Comparison of ENCODE assay signal across 8 mouse cellular contexts in the genomic region with DNA sequence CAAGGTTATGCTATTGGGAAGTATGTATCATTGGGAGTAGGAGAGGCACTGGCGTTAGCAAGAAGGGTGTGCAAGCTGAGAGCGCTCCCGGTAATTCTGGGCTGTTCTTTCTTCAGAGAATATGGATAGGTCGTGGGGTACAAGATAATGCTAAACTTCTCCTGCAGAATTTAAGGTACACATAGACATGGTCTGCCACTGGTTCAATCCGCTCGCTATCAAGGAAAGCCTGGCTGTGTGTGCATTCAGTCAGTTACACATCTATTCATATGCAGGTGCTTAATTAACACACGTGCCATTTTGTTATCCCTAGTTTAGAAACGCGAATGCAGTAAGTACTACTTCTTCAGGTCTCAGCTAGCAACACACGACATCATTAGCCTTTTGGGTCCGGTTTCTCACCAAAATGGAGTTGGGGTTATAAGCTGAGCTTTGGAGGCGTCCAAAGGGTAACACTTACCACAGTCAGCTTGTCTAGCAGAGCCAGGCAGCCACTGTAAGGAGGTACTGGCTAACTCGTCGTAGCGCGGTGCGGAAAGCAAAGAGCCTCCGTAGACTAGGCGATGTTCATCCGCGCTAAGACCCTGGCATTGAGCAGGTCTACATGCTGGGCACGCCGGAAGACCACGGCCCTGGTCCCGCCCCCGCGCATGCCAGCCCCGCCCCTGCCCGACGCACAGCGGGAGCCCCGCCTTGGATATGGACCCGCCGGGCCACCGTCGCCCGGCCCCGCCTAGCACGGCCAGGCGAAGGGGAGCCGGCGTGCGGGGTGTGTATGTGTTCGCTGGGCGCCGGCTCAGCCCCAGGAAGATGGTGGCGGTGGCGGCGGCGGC. TPM values are rescaled to one million over a fixed set of nuclear protein-coding genes. Genes with fewer than 3 reads are reported as not detected.
A peak's percentile ranks its signal among the peaks of the same experiment; 100 is the strongest.
DNase-seq lines count a peak whose midpoint lies in the region; ATAC-seq lines count a peak whose summit lies in the region.

Gene 4930402H24Rik (minus strand): TSS at position 656 of the 833 bp plus-strand sequence.
Gene Atrn (plus strand): TSS at position 745 of the 833 bp plus-strand sequence.

- DNase-seq in Muller cell, postnatal 12 days (ENCODE audit: inconsistent ontology term) = peak; percentile 97
- DNase-seq in cerebellum, adult 9-11 months = peak; percentile 89
- peak; percentile 85 to 90 for DNase-seq in frontal cortex, postnatal 10 days (ENCODE audit: low spot score in 2 of 2)
- DNase-seq in layer of hippocampus, postnatal 14 days (ENCODE audit: low spot score in 2 of 2) = peak; percentile 85 to 92
- DNase-seq in lung, postnatal 14 days = peak; percentile 92
- DNase-seq in retina, adult 2 months (ENCODE audit: low read depth, low spot score) = peak; percentile 78
- peak; percentile 93 to 95 for DNase-seq in thymus, postnatal 36 days

- WGBS in hindbrain, embryonic 12.5 days = 4% methylated on average over 49 of the region's 50 CpGs

- H3K36me3 ChIP-seq in hindbrain, embryonic 12.5 days = no peaks in the 10 kb centered on the region

- H3K4me3 ChIP-seq in hindbrain, embryonic 12.5 days = peak within 1 kb of the TSS; percentile 100

- H3K9me3 ChIP-seq in hindbrain, embryonic 12.5 days (replicated peaks) = no peaks in the 10 kb centered on the region

- peaks cover 18% of the 10 kb centered on the region for H3K4me1 ChIP-seq in hindbrain, embryonic 12.5 days

- peak within 1 kb of the TSS; percentile 94 for H3K9ac ChIP-seq in hindbrain, embryonic 12.5 days

- ATAC-seq in hindbrain, embryonic 12.5 days (ENCODE audit: low FRiP score) = peak; percentile 99

- H3K4me2 ChIP-seq in hindbrain, embryonic 12.5 days (replicated peaks) = peak within 1 kb of the TSS; percentile 90

- H3K27me3 ChIP-seq in hindbrain, embryonic 12.5 days = no peaks in the 10 kb centered on the region

- peak within 1 kb of the TSS; percentile 89 for H3K27ac ChIP-seq in hindbrain, embryonic 12.5 days

RNA-seq across cellular contexts. Expression of gene 4930402H24Rik, which starts in this region (rescaled TPM):
- polyA plus RNA-seq in hindbrain, embryonic 12.5 days (2016; fragmentation: Nextera tagmentation; extraction: Ambion mirVana) = 98.2 and 105 TPM in 2 replicates
- 10 to 100 TPM; 80.0 to 83.6 TPM for total RNA-seq in layer of hippocampus, postnatal 14 days (2021)

RNA-seq across cellular contexts. Expression of gene Atrn, which starts in this region (rescaled TPM):
- 14.1 and 16.4 TPM in 2 replicates for polyA plus RNA-seq in hindbrain, embryonic 12.5 days (2016; fragmentation: Nextera tagmentation; extraction: Ambion mirVana)
- 100 to 1,000 TPM; 117 to 122 TPM for total RNA-seq in layer of hippocampus, postnatal 14 days (2021)

Comparison
In these comparisons a context has a peak if more than half of its experiments do, and no peak if none do; other contexts are left out.
1. Peak in every context shown above with its lines: DNase-seq, ATAC-seq, H3K4me3 ChIP-seq and H3K27ac ChIP-seq.